Mouse (Mus musculus): ENCODE data around the gene Adgrv1. TPM values are rescaled to one million over a fixed set of nuclear protein-coding genes. Genes with fewer than 3 reads are reported as not detected.
"Not testable (repeated sequence)": the region's sequence is repeated elsewhere in the genome, so short reads cannot be mapped to it uniquely, and the experiment has no call there.

The Adgrv1 gene
- polyA plus RNA-seq, 1 experiment from 2014 or later = 4.3 TPM

DNA sequence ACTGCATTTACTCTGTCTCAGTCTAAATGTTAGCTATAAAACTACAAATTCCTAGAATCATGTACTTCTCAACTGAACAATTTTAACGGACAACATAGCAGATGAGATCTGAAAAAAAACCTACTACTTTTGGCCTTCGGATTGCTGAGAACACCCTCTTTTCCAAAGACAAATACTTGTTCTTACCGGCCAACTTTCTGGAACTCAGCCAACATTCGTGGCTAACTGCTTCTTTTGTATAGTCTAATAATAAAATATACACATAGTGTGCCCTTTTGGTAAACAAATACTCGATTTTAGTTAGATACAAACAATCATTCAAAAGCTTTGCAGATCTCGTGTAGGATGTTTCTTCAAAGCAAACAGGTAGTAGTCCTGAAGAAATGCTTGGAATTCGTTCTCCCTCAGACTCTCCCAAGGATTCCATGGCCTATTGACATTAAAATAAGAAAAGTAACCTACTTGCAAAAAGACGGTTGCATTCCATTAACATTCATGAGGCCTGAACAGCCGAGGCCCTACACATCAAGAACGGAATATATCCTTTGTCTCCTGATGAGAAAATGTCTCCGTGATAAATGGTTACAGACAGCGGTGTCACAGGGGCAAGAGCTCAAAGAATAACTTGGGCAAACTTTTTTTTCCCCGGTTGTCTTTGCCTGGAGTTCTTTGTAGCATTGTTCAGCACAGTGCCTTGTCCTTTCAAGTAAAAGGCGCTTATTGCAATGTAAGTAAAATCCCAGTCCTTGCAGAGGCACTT is 23.3 kb upstream of the Adgrv1 start:
- Histone ChIP-seq H3K27ac (ENCODE audit: low read length) (no peak overlapping the region), H3K9me3 (ENCODE audit: low read length) (no peaks in the 10 kb centered on the region), H3K9ac (replicated peaks; ENCODE audit: low read length) (no peak overlapping the region), H3K4me3 (ENCODE audit: low read length) (no peak overlapping the region), H3K36me3 (ENCODE audit: insufficient read depth, low read length) (0 out of 2 replicates have a peak, but pooled peaks cover 2% of the 10 kb centered on the region), H3K27me3 (ENCODE audit: insufficient read depth, low read length) (no peaks in the 10 kb centered on the region), H3K4me2 (replicated peaks; ENCODE audit: low read depth, low read length) (peak overlapping the region; percentile 64), H3K4me1 (ENCODE audit: insufficient read depth, low read length) (peaks cover 16% of the 10 kb centered on the region)
- WGBS = 35% methylated on average over 14 of the region's 14 CpGs
- no peak for ATAC-seq (ENCODE audit: low FRiP score, low TSS enrichment)

GRCm38 (mm10) chr13:81650382-81650781 is 17.4 kb upstream of the Adgrv1 start:
- H3K36me3 ChIP-seq (ENCODE audit: insufficient read depth, low read length); H3K4me1 ChIP-seq (ENCODE audit: insufficient read depth, low read length); H3K9ac ChIP-seq (replicated peaks; ENCODE audit: low read length): not testable (repeated sequence)

DNA sequence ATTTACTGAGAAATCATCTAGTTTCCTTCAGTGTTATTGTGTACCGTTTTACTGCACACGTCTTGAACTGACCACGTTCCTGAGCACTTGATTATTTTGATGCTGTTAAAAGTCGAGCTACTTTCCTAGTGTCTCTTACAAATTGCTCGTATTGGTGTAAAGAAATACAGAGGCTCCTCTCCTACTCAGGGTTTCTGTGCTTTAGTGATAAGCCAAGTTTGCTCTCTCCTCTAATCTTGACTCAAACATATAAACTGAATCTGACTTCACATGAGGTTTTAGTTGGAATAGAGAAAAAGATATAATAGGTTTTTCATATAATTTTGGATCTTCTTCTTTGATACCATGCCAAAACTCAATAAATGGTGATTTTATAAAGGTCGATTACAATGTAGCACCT is 13.4 kb upstream of the Adgrv1 start:
- ATAC-seq (ENCODE audit: low FRiP score, low TSS enrichment) = no peak
- no peaks in the 10 kb centered on the region for H3K9me3 ChIP-seq (ENCODE audit: low read length)
- no peak overlapping the region for H3K27ac ChIP-seq (ENCODE audit: low read length)
- no peaks in the 10 kb centered on the region; the same call in 1 of the 2 replicates for H3K4me1 ChIP-seq (ENCODE audit: insufficient read depth, low read length)
- no peaks in the 10 kb centered on the region for H3K36me3 ChIP-seq (ENCODE audit: insufficient read depth, low read length)
- no peaks in the 10 kb centered on the region for H3K27me3 ChIP-seq (ENCODE audit: insufficient read depth, low read length)
- H3K9ac ChIP-seq (replicated peaks; ENCODE audit: low read length) = no peak overlapping the region
- no peak overlapping the region for H3K4me3 ChIP-seq (ENCODE audit: low read length)
- 82% methylated on average over 6 of the region's 6 CpGs for WGBS
- no peak overlapping the region for H3K4me2 ChIP-seq (replicated peaks; ENCODE audit: low read depth, low read length)

More at GRCm38 (mm10) chr13:81650382-81650781, 17.4 kb upstream of the Adgrv1 start:
- H3K27ac ChIP-seq (ENCODE audit: low read length); H3K4me2 ChIP-seq (replicated peaks; ENCODE audit: low read depth, low read length); H3K4me3 ChIP-seq (ENCODE audit: low read length); ATAC-seq (ENCODE audit: low FRiP score, low TSS enrichment); H3K9me3 ChIP-seq (ENCODE audit: low read length); H3K27me3 ChIP-seq (ENCODE audit: insufficient read depth, low read length): not testable (repeated sequence)
- WGBS = 69% methylated on average over 4 of the region's 6 CpGs

DNA sequence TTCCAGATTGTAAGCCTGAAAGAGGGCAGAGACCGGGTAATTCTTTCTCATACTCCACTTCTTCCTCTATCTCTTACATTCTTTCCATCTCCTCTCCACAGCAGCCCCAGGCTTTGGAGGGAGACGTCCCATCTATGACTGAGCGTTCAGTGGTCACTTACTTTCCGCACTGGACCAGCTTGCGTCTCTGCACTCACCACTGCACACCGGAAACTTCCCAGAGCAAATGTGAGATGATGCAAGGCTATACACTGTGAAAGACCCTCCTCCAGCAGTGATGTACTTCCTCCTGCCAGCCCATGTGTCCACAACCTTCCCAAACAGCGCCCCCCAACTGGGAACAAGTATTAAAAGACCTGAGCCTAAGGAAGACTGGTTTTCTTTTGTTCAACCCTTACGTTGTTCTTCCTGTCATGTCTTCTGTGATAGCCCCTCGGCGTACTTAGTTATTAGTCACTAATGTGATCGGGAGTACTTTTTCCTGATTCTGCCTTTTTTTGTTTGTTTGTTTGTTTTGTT is 11.2 kb upstream of the Adgrv1 start:
- Histone ChIP-seq H3K36me3 (ENCODE audit: insufficient read depth, low read length) (no peaks in the 10 kb centered on the region), H3K27me3 (ENCODE audit: insufficient read depth, low read length) (no peaks in the 10 kb centered on the region), H3K9ac (replicated peaks; ENCODE audit: low read length) (no peak overlapping the region), H3K4me1 (ENCODE audit: insufficient read depth, low read length) (no peaks in the 10 kb centered on the region; the same call in 1 of the 2 replicates), H3K4me3 (ENCODE audit: low read length) (no peak overlapping the region), H3K27ac (ENCODE audit: low read length) (no peak overlapping the region), H3K9me3 (ENCODE audit: low read length) (no peaks in the 10 kb centered on the region), H3K4me2 (replicated peaks; ENCODE audit: low read depth, low read length) (no peak overlapping the region)
- 87% methylated on average over 11 of the region's 11 CpGs for WGBS
- no peak for ATAC-seq (ENCODE audit: low FRiP score, low TSS enrichment)

DNA sequence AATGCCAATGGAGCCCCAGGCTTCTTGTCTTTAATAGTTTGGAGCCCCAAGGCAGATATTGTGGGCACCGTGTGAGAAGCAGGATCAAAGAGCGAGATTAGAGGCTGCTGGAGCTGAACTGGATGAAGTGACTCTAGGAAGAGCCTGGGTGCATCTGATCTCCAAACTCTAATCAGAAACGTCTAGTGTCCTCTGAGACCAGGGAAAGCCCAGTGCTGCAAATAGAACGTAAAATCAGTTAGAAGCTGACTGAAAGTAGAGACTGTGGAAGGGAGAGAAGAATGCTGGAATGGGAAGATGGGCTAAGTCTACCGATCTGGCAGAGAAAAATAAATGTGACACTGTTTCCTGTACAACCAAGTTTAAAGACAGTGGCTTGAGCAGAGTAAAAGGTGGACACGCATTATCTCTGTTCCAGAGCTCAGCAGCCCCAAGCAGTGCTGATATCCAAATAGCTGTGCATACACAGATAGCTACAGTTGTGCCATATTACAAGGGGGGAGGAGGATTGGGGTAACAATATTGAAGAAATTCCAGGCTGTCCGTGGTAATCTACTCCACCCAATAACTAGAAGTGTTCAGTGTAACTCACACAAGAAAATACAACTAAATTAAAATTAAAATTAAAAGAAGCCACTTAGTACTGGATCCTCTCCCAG is 9.7 kb upstream of the Adgrv1 start:
- no peak for ATAC-seq (ENCODE audit: low FRiP score, low TSS enrichment)
- H3K27ac ChIP-seq (ENCODE audit: low read length) = no peak overlapping the region
- H3K36me3 ChIP-seq (ENCODE audit: insufficient read depth, low read length) = no peaks in the 10 kb centered on the region
- 70% methylated on average over 7 of the region's 7 CpGs for WGBS
- H3K4me3 ChIP-seq (ENCODE audit: low read length) = no peak overlapping the region
- no peaks in the 10 kb centered on the region for H3K27me3 ChIP-seq (ENCODE audit: insufficient read depth, low read length)
- H3K9ac ChIP-seq (replicated peaks; ENCODE audit: low read length) = no peak overlapping the region
- H3K9me3 ChIP-seq (ENCODE audit: low read length) = no peaks in the 10 kb centered on the region
- H3K4me1 ChIP-seq (ENCODE audit: insufficient read depth, low read length) = no peaks in the 10 kb centered on the region; the same call in 1 of the 2 replicates
- no peak overlapping the region for H3K4me2 ChIP-seq (replicated peaks; ENCODE audit: low read depth, low read length)

- Histone ChIP-seq H3K9ac (replicated peaks; ENCODE audit: low read length) (no peak overlapping the region), H3K36me3 (ENCODE audit: insufficient read depth, low read length) (no peaks in the 10 kb centered on the region), H3K4me3 (ENCODE audit: low read length) (no peak overlapping the region), H3K9me3 (ENCODE audit: low read length) (no peaks in the 10 kb centered on the region), H3K27ac (ENCODE audit: low read length) (no peak overlapping the region), H3K4me1 (ENCODE audit: insufficient read depth, low read length) (no peaks in the 10 kb centered on the region; the same call in 1 of the 2 replicates), H3K4me2 (replicated peaks; ENCODE audit: low read depth, low read length) (peak overlapping the region; percentile 25), H3K27me3 (ENCODE audit: insufficient read depth, low read length) (no peaks in the 10 kb centered on the region)
- ATAC-seq (ENCODE audit: low FRiP score, low TSS enrichment) = no peak
- WGBS = 11% methylated on average over 8 of the region's 8 CpGs
Observed at GRCm38 (mm10) chr13:81641289-81642045, 8.5 kb upstream of the Adgrv1 start.

DNA sequence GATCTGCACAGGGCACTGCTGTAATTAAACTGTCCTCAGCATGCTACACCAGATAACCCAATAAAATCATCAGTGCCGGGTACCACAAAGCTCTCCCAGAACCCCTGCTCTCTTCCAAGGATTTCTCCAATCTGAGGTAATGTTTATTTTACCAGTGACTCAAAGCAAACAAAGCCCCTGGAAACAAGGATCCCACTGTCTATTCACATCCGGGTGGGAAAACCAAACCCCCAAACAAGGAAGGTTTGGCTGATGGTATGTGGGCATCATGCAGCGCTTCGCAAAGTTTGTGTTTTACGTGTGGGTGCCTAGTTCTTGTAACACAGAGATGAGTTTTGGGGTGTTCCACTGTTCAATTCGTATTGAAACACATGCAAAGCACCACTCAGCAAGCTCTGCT is 7.9 kb upstream of the Adgrv1 start:
- H3K4me3 ChIP-seq (ENCODE audit: low read length) = no peak overlapping the region
- H3K4me1 ChIP-seq (ENCODE audit: insufficient read depth, low read length) = no peaks in the 10 kb centered on the region; the same call in 1 of the 2 replicates
- H3K27me3 ChIP-seq (ENCODE audit: insufficient read depth, low read length) = no peaks in the 10 kb centered on the region
- WGBS = 42% methylated on average over 6 of the region's 6 CpGs
- no peak overlapping the region for H3K27ac ChIP-seq (ENCODE audit: low read length)
- no peak overlapping the region for H3K9ac ChIP-seq (replicated peaks; ENCODE audit: low read length)
- no peak overlapping the region for H3K4me2 ChIP-seq (replicated peaks; ENCODE audit: low read depth, low read length)
- H3K9me3 ChIP-seq (ENCODE audit: low read length) = no peaks in the 10 kb centered on the region
- no peak for ATAC-seq (ENCODE audit: low FRiP score, low TSS enrichment)
- no peaks in the 10 kb centered on the region for H3K36me3 ChIP-seq (ENCODE audit: insufficient read depth, low read length)

DNA sequence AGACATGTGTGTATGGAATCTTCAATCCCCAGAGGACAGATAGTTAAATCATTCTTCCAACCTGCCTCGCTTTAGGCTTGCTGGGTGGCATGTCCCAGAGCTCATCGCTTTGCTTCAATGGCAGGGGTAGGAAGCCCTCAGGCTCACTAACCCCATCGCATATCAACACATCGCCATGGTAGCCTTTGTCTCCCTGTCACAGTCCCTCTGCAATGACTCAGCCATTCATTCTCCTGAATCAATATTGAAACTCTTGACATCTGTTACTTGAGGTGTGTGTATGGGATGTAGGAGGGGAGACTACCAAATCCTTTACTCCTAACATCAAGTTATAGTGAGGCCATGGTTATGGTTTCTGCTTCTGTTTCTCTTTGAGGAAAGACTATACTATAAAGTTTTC is 6.7 kb upstream of the Adgrv1 start:
- Histone ChIP-seq H3K9me3 (ENCODE audit: low read length) (no peaks in the 10 kb centered on the region), H3K4me1 (ENCODE audit: insufficient read depth, low read length) (no peaks in the 10 kb centered on the region; the same call in 1 of the 2 replicates), H3K9ac (replicated peaks; ENCODE audit: low read length) (no peak overlapping the region), H3K27me3 (ENCODE audit: insufficient read depth, low read length) (no peaks in the 10 kb centered on the region), H3K27ac (ENCODE audit: low read length) (no peak overlapping the region), H3K4me3 (ENCODE audit: low read length) (no peak overlapping the region), H3K36me3 (ENCODE audit: insufficient read depth, low read length) (no peaks in the 10 kb centered on the region), H3K4me2 (replicated peaks; ENCODE audit: low read depth, low read length) (no peak overlapping the region)
- WGBS = 40% methylated on average over 4 of the region's 4 CpGs
- ATAC-seq (ENCODE audit: low FRiP score, low TSS enrichment) = no peak

GRCm38 (mm10) chr13:81630566-81630965 is 2.4 kb downstream of the Adgrv1 start:
- Histone ChIP-seq H3K27me3 (ENCODE audit: insufficient read depth, low read length) (peaks cover 5% of the 10 kb centered on the region; the same call in 1 of the 2 replicates), H3K9me3 (ENCODE audit: low read length) (no peaks in the 10 kb centered on the region), H3K27ac (ENCODE audit: low read length) (no peak overlapping the region), H3K4me1 (ENCODE audit: insufficient read depth, low read length) (peaks cover 7% of the 10 kb centered on the region; the same call in 1 of the 2 replicates), H3K9ac (replicated peaks; ENCODE audit: low read length) (no peak overlapping the region), H3K4me3 (ENCODE audit: low read length) (no peak overlapping the region), H3K36me3 (ENCODE audit: insufficient read depth, low read length) (no peaks in the 10 kb centered on the region), H3K4me2 (replicated peaks; ENCODE audit: low read depth, low read length) (no peak overlapping the region)
- ATAC-seq (ENCODE audit: low FRiP score, low TSS enrichment) = no peak
- WGBS = 77% methylated on average over 5 of the region's 5 CpGs

All from kidney, embryonic 16.5 days (tissue).